Mouse (Mus musculus): ENCODE data around the gene Fam43b.
"Not testable (repeated sequence)": the region's sequence is repeated elsewhere in the genome, so short reads cannot be mapped to it uniquely, and the experiment has no call there.

Fam43b gene

GRCm38 (mm10) chr4:138395971-138396645 is at the start of gene Fam43b:
Gene Fam43b, minus strand, starts transcription at chr4:138396528.
- DNase-seq (ENCODE audit: extremely low read depth, low read depth): no peak

GRCm38 (mm10) chr4:138444941-138445340 is 48.6 kb upstream of the Fam43b start:
- no peak for DNase-seq (ENCODE audit: extremely low read depth, low read depth)

- DNase-seq (ENCODE audit: extremely low read depth, low read depth): no peak
Observed at GRCm38 (mm10) chr4:138440062-138440461, 43.7 kb upstream of the Fam43b start.

- DNase-seq (ENCODE audit: extremely low read depth, low read depth): peak; percentile 83
Observed at GRCm38 (mm10) chr4:138434347-138435316, 38.3 kb upstream of the Fam43b start, which contains the start of gene Mul1. Gene Mul1, plus strand, starts transcription at chr4:138434671.

GRCm38 (mm10) chr4:138431340-138431739 is 35.0 kb upstream of the Fam43b start:
- DNase-seq (ENCODE audit: extremely low read depth, low read depth): no peak

GRCm38 (mm10) chr4:138429778-138430177 is 33.5 kb upstream of the Fam43b start:
- peak; percentile 47 for DNase-seq (ENCODE audit: extremely low read depth, low read depth)

GRCm38 (mm10) chr4:138426778-138427705 is 30.7 kb upstream of the Fam43b start:
- DNase-seq (ENCODE audit: extremely low read depth, low read depth): peak; percentile 65

- DNase-seq (ENCODE audit: extremely low read depth, low read depth): not testable (repeated sequence)
Observed at GRCm38 (mm10) chr4:138425604-138426003, 29.3 kb upstream of the Fam43b start.

- no peak for DNase-seq (ENCODE audit: extremely low read depth, low read depth)
Observed at GRCm38 (mm10) chr4:138425028-138425427, 28.7 kb upstream of the Fam43b start.

- DNase-seq (ENCODE audit: extremely low read depth, low read depth): no peak
Observed at GRCm38 (mm10) chr4:138418340-138418957, 22.1 kb upstream of the Fam43b start.

GRCm38 (mm10) chr4:138417882-138418281 is 21.6 kb upstream of the Fam43b start:
- DNase-seq (ENCODE audit: extremely low read depth, low read depth): no peak

- DNase-seq (ENCODE audit: extremely low read depth, low read depth): no peak
Observed at GRCm38 (mm10) chr4:138416414-138416813, 20.1 kb upstream of the Fam43b start.

- DNase-seq (ENCODE audit: extremely low read depth, low read depth): no peak
Observed at GRCm38 (mm10) chr4:138415991-138416390, 19.7 kb upstream of the Fam43b start.

GRCm38 (mm10) chr4:138414725-138415124 is 18.4 kb upstream of the Fam43b start:
- no peak for DNase-seq (ENCODE audit: extremely low read depth, low read depth)

- DNase-seq (ENCODE audit: extremely low read depth, low read depth): no peak
Observed at GRCm38 (mm10) chr4:138411504-138412121, 15.3 kb upstream of the Fam43b start.

GRCm38 (mm10) chr4:138411011-138411410 is 14.7 kb upstream of the Fam43b start:
- no peak for DNase-seq (ENCODE audit: extremely low read depth, low read depth)

GRCm38 (mm10) chr4:138407479-138408194 is 11.3 kb upstream of the Fam43b start:
- no peak for DNase-seq (ENCODE audit: extremely low read depth, low read depth)

GRCm38 (mm10) chr4:138404806-138405205 is 8.5 kb upstream of the Fam43b start:
- DNase-seq (ENCODE audit: extremely low read depth, low read depth): no peak

- DNase-seq (ENCODE audit: extremely low read depth, low read depth): no peak
Observed at GRCm38 (mm10) chr4:138396711-138397110, 383 bp upstream of the Fam43b start.
